Mouse (Mus musculus) left cerebral cortex, postnatal 10 days (tissue): ENCODE results near the gene Hbq1a. TPM values are rescaled to one million over a fixed set of nuclear protein-coding genes. Genes with fewer than 3 reads are reported as not detected.

Experiments
- DNase-seq, 2 experiments: peaks; one replicate each; pipeline ENCODE4 v3.0.0; 2021 to 2022; ENCODE audit warnings: low spot score in 2 of 2, mixed read lengths in 1 of 2; ENCODE audit errors: extremely low spot score in 1 of 2
- intact Hi-C: fragments of 180-260 bp; cut with DNase I; formaldehyde crosslinking; loops from one replicate; pipeline ENCODE4 v1.15.1; 2025
- total RNA-seq, 2 experiments: library from RNA; stranded (reverse); gene quantifications; 2 replicates each; pipeline ENCODE4 v1.2.3; 2021

Gene Hbq1a
- total RNA-seq, 2 experiments from 2014 or later, result 1.9 to 2.1 TPM

- intact Hi-C loops, result no loop called here
- no peak for DNase-seq
Measured at GRCm38 (mm10) chr11:32309446-32309845, 9.6 kb downstream of the Hbq1a start.

GRCm38 (mm10) chr11:32309928-32310327 is 10.1 kb downstream of the Hbq1a start:
- intact Hi-C loops, result no loop called here
- DNase-seq, result no peak

- intact Hi-C loops, result no loop called here
- no peak for DNase-seq
Measured at GRCm38 (mm10) chr11:32316009-32316408, 16.1 kb downstream of the Hbq1a start.

GRCm38 (mm10) chr11:32320507-32321195 is 20.8 kb downstream of the Hbq1a start:
- no peak for DNase-seq
- intact Hi-C loops, result loop anchor here (5.0 to 10.0 kb wide), 2 partner anchors 106 to 138 kb away; no protein-coding TSS in a partner anchor

GRCm38 (mm10) chr11:32321196-32321565 is 21.3 kb downstream of the Hbq1a start:
- intact Hi-C loops, result loop anchor here (5.0 to 10.0 kb wide), 2 partner anchors 106 to 139 kb away; no protein-coding TSS in a partner anchor
- DNase-seq, result peak in 1 of 2 experiments; percentile 85

GRCm38 (mm10) chr11:32324609-32325008 is 24.7 kb downstream of the Hbq1a start:
- intact Hi-C loops, result loop anchor here (5.0 to 10.0 kb wide), 2 partner anchors 110 to 142 kb away; no protein-coding TSS in a partner anchor
- peak; percentile 73 to 88 for DNase-seq

GRCm38 (mm10) chr11:32331075-32331474 is 31.2 kb downstream of the Hbq1a start:
- no peak for DNase-seq
- intact Hi-C loops, result no loop called here

GRCm38 (mm10) chr11:32331861-32332260 is 32.0 kb downstream of the Hbq1a start:
- no peak for DNase-seq
- intact Hi-C loops, result no loop called here

GRCm38 (mm10) chr11:32333235-32333634 is 33.4 kb downstream of the Hbq1a start:
- no peak for DNase-seq
- intact Hi-C loops, result no loop called here

- no peak for DNase-seq
- intact Hi-C loops, result no loop called here
Measured at GRCm38 (mm10) chr11:32336435-32336907, 36.6 kb downstream of the Hbq1a start.

- intact Hi-C loops, result no loop called here
- no peak for DNase-seq
Measured at GRCm38 (mm10) chr11:32339131-32339531, 39.3 kb downstream of the Hbq1a start.

- DNase-seq, result no peak
- intact Hi-C loops, result loop anchor here (5.0 kb wide), 1 partner anchor 112 kb away; no protein-coding TSS in a partner anchor
Measured at GRCm38 (mm10) chr11:32340476-32341473, 40.9 kb downstream of the Hbq1a start.

GRCm38 (mm10) chr11:32342770-32343191 is 42.9 kb downstream of the Hbq1a start:
- intact Hi-C loops, result loop anchor here (5.0 kb wide), 1 partner anchor 110 kb away; no protein-coding TSS in a partner anchor
- DNase-seq, result no peak

GRCm38 (mm10) chr11:32343350-32343749 is 43.5 kb downstream of the Hbq1a start:
- no peak for DNase-seq
- intact Hi-C loops, result loop anchor here (5.0 kb wide), 1 partner anchor 109 kb away; no protein-coding TSS in a partner anchor

- intact Hi-C loops, result loop anchor here (5.0 kb wide), 1 partner anchor 242 kb away; no protein-coding TSS in a partner anchor
- no peak for DNase-seq
Measured at GRCm38 (mm10) chr11:32345504-32346297, 45.8 kb downstream of the Hbq1a start.

GRCm38 (mm10) chr11:32347264-32347606 is 47.4 kb downstream of the Hbq1a start:
- intact Hi-C loops, result loop anchor here (5.0 kb wide), 1 partner anchor 240 kb away; no protein-coding TSS in a partner anchor
- no peak for DNase-seq

GRCm38 (mm10) chr11:32347607-32348432 is 48.0 kb downstream of the Hbq1a start, which contains the start of gene Sh3pxd2b:
Gene Sh3pxd2b, plus strand, starts transcription at chr11:32347820.
- peak in 1 of 2 experiments; percentile 85 for DNase-seq
- intact Hi-C loops, result loop anchor here (5.0 kb wide), 1 partner anchor 239 kb away; no protein-coding TSS in a partner anchor
